Mouse (Mus musculus) hindbrain, embryonic 12.5 days (tissue): ENCODE measurements at regions not wholly inside any gene's neighbourhood (a gene's known extent, or its start where the extent isn't known, plus 50 kb on each side); places are given as distances from the start of the nearest gene placed in this dataset.

Experiments used
- ATAC-seq: fragments of 200-750 bp; cut with Nextera tagmentation; 2 replicates; pipeline ENCODE4 v1.8.0; 2017; ENCODE audit warnings: moderate TSS enrichment; ENCODE audit not compliant: low FRiP score
- H3K27ac ChIP-seq: fragments of 300-500 bp; sonication (generic); 2 replicates; pipeline ENCODE4 v1.5.1; 2016; ENCODE audit warnings: mild to moderate bottlenecking
- H3K27me3 ChIP-seq: fragments of 300-500 bp; sonication (generic); 2 replicates; pipeline ENCODE4 v1.6.1; 2016; ENCODE audit warnings: mild to moderate bottlenecking
- H3K36me3 ChIP-seq: fragments of 300-500 bp; sonication (generic); 2 replicates; pipeline ENCODE4 v1.6.1; 2016; ENCODE audit warnings: mild to moderate bottlenecking
- H3K4me1 ChIP-seq: fragments of 300-500 bp; sonication (generic); 2 replicates; pipeline ENCODE4 v1.6.1; 2016
- H3K4me2 ChIP-seq: fragments of 300-500 bp; sonication (generic); replicated peaks from 2 replicates; pipeline ENCODE4 v1.6.1; 2016; ENCODE audit warnings: mild to moderate bottlenecking
- H3K4me3 ChIP-seq: fragments of 300-500 bp; sonication (generic); 2 replicates; pipeline ENCODE4 v1.5.1; 2016; ENCODE audit warnings: mild to moderate bottlenecking
- H3K9ac ChIP-seq: fragments of 300-500 bp; sonication (generic); 2 replicates; pipeline ENCODE4 v1.6.1; 2016; ENCODE audit warnings: mild to moderate bottlenecking, moderate library complexity
- H3K9me3 ChIP-seq: fragments of 300-500 bp; sonication (generic); replicated peaks from 2 replicates; pipeline ENCODE4 v1.6.1; 2016; ENCODE audit warnings: mild to moderate bottlenecking
- WGBS: fragments of 180-500 bp; shearing (Covaris S2); methylation state at CpG from one replicate; pipeline ENCODE4 v1.1.7; 2016; 5-methylcytosine and 5-hydroxymethylcytosine counted together

DNA sequence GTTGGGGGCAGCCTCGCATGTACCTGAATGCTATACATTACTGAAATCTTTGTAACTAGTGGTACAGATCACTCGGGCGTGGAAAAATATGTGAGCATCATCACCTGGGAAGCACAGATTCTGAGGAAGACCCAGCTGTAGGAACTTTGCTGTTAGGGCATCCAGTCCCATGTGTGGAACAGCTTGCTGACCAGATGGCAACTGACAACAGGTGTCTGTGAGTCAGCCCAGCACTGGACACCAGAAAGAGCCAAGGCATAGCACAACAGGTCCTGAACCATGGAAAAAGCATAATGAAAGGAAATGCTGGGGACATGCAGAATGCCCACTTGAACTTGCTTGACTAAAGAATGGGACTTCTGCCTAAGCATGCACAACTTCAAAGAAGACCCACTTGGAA, 115.3 kb upstream of the Igf1 start:
- Histone ChIP-seq H3K4me2 (no peak overlapping the region), H3K4me1 (no peaks in the 10 kb centered on the region), H3K9ac (no peak overlapping the region), H3K9me3 (no peaks in the 10 kb centered on the region), H3K4me3 (no peak overlapping the region), H3K27ac (no peak overlapping the region), H3K36me3 (no peaks in the 10 kb centered on the region), H3K27me3 (no peaks in the 10 kb centered on the region)
- WGBS = 83% methylated on average over 3 of the region's 3 CpGs
- ATAC-seq = no peak

DNA sequence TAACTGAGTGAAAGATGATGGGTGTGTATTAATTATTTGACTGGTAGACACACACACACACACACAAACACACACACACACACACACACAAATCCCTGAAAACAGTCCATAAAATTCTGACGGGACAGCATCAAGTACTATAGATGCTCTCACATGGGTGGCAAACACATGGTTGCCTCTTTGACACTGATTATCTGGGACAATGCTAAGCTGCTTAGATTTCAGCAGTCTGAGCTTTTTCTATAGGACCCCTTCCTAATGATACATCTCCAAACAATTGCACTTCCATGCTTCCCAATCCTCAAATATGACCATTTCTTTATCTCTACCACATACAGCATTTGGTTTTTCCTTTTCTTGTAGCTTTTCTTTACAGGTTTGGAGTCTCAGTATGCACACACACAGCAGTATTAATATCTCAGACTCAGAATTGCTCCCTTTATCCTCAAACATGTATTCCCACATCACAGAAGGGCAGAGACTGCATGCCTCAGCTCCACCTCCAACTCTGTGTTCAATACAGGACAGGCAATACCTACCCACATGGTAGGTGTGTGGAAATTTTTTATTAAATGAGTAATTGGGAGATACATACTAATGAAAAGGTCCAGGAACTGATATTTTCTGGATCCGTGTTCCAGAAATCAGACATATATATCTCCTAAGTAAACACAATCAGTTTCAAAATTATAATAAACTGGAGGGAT, 110.1 kb upstream of the Igf1 start:
- no peak overlapping the region for H3K4me2 ChIP-seq
- H3K9me3 ChIP-seq = no peaks in the 10 kb centered on the region
- no peak for ATAC-seq
- no peak overlapping the region for H3K4me3 ChIP-seq
- no peaks in the 10 kb centered on the region for H3K36me3 ChIP-seq
- WGBS = 83% methylated on average over 2 of the region's 2 CpGs
- H3K9ac ChIP-seq = no peak overlapping the region
- no peaks in the 10 kb centered on the region for H3K27me3 ChIP-seq
- H3K27ac ChIP-seq = no peak overlapping the region
- H3K4me1 ChIP-seq = no peaks in the 10 kb centered on the region

DNA sequence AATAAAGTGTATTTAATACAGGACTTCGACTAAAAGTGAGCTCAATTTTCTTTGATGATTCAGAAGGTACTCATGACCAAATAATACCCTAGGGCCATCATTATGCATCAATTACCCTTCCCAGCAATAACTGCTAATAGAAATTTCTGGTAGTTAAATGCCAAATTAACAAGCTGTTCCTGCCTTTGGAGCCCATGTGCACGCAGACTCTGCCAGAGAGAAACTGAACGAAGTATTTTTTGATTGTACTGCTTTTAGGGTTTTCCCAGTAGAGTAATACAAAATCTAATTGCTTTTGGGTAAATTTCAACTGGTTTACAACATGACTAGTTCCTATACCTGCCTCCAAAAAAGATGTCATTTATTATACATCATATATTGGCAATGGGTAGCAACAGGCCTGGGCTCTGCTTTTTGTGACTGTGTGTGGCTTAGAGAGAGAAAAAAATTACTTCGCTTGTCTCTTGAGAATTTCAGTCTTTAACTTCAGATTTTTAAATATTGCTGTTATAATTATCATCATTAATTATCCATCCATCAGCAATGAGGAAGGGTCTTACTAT, 109.4 kb upstream of the Igf1 start:
- Histone ChIP-seq H3K27me3 (no peaks in the 10 kb centered on the region), H3K4me1 (no peaks in the 10 kb centered on the region), H3K4me3 (no peak overlapping the region), H3K9ac (no peak overlapping the region), H3K4me2 (no peak overlapping the region), H3K9me3 (no peaks in the 10 kb centered on the region), H3K36me3 (no peaks in the 10 kb centered on the region), H3K27ac (no peak overlapping the region)
- WGBS = 81% methylated on average over 4 of the region's 4 CpGs
- ATAC-seq = no peak

DNA sequence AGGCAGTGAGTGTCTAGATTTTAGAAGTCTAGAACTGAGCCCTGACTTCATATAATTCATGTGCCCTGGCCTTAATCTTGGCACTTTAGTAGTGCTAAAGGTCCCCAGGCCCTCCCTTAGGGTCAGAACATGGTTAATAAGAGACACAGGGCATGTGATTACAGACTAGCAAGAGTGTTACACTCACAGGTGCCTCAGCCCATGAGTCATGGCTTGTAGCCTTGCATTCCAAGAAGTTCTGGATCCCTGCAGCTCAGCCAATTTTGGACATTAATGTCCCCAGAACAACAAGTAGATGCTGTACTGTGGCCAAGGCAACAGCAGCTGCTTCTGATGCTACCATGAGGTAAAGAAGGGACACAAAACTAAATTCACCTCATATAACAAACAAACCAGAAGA, 107.7 kb upstream of the Igf1 start:
- Histone ChIP-seq H3K27me3 (no peaks in the 10 kb centered on the region), H3K27ac (no peak overlapping the region), H3K4me3 (no peak overlapping the region), H3K4me2 (no peak overlapping the region), H3K9me3 (no peaks in the 10 kb centered on the region), H3K4me1 (no peaks in the 10 kb centered on the region), H3K36me3 (no peaks in the 10 kb centered on the region), H3K9ac (no peak overlapping the region)
- no peak for ATAC-seq

DNA sequence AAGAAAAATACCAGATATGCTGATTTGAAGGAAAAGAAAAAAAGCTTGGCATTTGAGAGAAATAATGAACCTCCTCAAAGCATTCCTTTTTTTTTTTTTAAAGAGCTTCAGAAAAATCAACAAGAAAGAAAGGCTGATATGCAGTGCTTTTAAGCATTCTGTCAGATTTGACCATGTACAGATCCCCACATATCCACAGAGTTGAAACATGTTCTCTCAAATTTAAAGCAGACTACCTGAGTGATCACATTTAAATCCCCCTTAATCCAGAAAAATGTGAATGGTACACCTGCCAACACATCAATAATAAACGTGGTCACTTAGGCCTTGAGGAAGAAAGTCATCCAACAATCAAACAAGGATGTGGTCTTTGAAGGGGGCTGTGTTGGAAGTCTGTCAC, 107.1 kb upstream of the Igf1 start:
- Histone ChIP-seq H3K4me3 (no peak overlapping the region), H3K4me1 (no peaks in the 10 kb centered on the region), H3K36me3 (no peaks in the 10 kb centered on the region), H3K9me3 (no peaks in the 10 kb centered on the region), H3K4me2 (no peak overlapping the region), H3K9ac (no peak overlapping the region), H3K27ac (no peak overlapping the region), H3K27me3 (no peaks in the 10 kb centered on the region)
- 70% methylated on average over 1 of the region's 1 CpGs for WGBS
- no peak for ATAC-seq

DNA sequence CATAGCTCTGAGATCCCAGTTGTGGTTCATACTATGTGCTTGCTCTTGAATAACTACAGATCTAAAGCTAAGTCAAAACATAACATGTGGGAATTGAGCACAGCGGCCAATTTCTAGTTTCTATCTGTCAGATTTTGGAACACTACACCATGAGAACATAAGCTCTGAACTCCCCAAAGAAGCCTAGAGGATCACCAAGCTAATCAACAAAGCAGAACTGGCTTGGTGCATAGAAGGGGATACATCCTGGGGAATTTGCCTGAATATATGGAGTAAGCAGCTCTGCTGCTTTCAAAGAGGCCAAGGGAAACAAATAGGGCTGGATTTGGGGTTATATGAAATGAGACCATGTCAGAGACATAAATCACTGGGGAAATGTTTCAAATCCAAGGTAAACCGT, 105.9 kb upstream of the Igf1 start:
- Histone ChIP-seq H3K4me2 (no peak overlapping the region), H3K9ac (no peak overlapping the region), H3K4me1 (no peaks in the 10 kb centered on the region), H3K27ac (no peak overlapping the region), H3K9me3 (no peaks in the 10 kb centered on the region), H3K27me3 (no peaks in the 10 kb centered on the region), H3K36me3 (no peaks in the 10 kb centered on the region), H3K4me3 (no peak overlapping the region)
- WGBS = 89% methylated on average over 2 of the region's 2 CpGs
- no peak for ATAC-seq

DNA sequence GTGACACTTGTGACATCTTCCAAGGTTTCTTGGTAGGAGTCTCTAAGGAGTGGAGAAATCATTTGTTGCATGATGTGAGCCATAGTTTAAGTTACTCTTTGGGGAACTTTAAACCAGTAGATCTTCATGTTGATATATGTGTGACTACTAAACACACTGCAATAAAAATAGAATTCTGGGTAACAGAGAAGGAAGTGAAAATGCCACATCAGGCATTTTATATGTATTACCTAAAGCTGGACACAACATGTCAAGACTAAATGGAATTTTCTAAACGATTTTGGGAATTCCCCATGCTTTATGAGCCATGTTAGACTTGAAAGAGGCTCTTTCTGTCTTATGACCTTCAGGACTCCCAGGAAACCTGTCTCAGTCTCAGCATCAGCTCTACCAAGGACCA, 104.6 kb upstream of the Igf1 start:
- Histone ChIP-seq H3K4me1 (no peaks in the 10 kb centered on the region), H3K9ac (no peak overlapping the region), H3K9me3 (no peaks in the 10 kb centered on the region), H3K27me3 (no peaks in the 10 kb centered on the region), H3K4me3 (no peak overlapping the region), H3K36me3 (no peaks in the 10 kb centered on the region), H3K27ac (no peak overlapping the region), H3K4me2 (no peak overlapping the region)
- ATAC-seq = no peak
- 43% methylated on average over 1 of the region's 1 CpGs for WGBS

DNA sequence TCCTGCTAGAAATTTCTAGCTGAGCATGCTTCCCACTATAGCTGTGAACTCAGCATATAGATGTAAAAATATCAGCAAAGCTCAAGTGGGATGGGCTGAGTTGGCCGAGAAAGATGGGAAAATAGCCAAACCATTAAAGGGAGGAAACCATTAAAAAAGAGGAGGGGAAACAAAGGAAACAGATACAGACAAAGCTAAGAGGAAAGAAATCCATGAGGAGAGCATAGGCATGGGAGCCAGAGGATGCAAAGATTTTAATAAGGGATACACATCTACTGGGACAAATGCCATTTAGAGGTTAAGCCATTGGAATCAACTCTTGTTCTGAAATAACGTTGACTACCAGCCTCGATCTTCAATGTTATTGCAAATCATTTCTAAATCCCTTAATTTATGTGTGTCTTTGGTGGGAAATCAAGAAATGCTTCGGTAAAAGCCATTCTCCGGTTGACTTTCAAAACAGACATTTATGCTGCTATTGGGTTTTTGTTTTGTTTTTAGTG, 96.5 kb upstream of the Igf1 start:
- ATAC-seq = no peak
- H3K36me3 ChIP-seq = no peaks in the 10 kb centered on the region
- 84% methylated on average over 5 of the region's 5 CpGs for WGBS
- no peak overlapping the region for H3K9ac ChIP-seq
- H3K4me1 ChIP-seq = no peaks in the 10 kb centered on the region
- H3K4me3 ChIP-seq = no peak overlapping the region
- no peaks in the 10 kb centered on the region for H3K27me3 ChIP-seq
- no peak overlapping the region for H3K4me2 ChIP-seq
- no peak overlapping the region for H3K27ac ChIP-seq
- no peaks in the 10 kb centered on the region for H3K9me3 ChIP-seq

DNA sequence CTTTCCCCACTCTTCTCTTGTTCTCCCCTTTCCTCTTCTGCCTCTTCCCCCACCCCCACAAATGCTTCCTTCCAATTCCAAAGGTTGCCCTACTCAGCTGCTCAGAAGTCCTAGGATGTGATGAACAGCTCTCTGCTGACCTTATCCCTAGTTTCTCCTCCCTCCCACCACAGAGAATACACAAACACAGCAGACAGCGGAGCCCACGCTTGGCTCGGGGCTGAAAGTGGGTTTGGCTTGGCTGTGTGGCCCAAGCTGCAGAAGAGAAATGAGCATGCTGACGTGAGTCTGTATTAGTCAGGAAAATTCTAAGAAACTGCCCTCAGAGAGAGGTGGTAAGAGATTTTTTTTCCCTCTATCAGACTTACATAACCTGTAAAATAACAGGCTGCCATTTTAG, 70.5 kb upstream of the Igf1 start:
- ATAC-seq = no peak
- H3K4me2 ChIP-seq = no peak overlapping the region
- 64% methylated on average over 4 of the region's 4 CpGs for WGBS

DNA sequence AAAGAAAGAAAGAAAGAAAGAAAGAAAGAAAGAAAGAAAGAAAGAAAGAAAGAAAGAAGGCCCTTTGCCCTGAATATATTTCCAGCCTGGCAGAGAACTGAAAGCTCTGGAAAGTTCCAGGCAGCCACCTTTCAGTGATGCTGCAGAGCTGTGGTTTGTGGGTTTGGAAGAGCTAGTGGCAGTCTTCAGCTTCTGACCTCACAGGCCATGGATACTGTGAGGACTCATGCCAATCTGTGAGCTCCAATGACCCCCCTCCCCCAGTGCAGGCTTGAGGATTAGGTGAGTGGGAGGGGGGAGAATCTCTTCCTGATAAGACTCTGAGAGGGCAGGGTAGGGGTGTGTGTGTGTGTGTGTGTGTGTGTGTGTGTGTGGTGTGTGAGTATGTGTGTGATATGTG, 65.7 kb upstream of the Igf1 start:
- Histone ChIP-seq H3K9me3 (no peaks in the 10 kb centered on the region), H3K27ac (no peak overlapping the region), H3K36me3 (no peaks in the 10 kb centered on the region), H3K9ac (no peak overlapping the region), H3K4me1 (no peaks in the 10 kb centered on the region), H3K4me3 (no peak overlapping the region), H3K4me2 (no peak overlapping the region), H3K27me3 (no peaks in the 10 kb centered on the region)
- ATAC-seq = no peak

More for the DNA sequence above, 70.5 kb upstream of the Igf1 start:
- H3K9me3 ChIP-seq = no peaks in the 10 kb centered on the region
- no peak overlapping the region for H3K4me3 ChIP-seq
- no peak overlapping the region for H3K27ac ChIP-seq
- H3K36me3 ChIP-seq = no peaks in the 10 kb centered on the region
- H3K9ac ChIP-seq = no peak overlapping the region
- H3K4me1 ChIP-seq = no peaks in the 10 kb centered on the region
- H3K27me3 ChIP-seq = no peaks in the 10 kb centered on the region

DNA sequence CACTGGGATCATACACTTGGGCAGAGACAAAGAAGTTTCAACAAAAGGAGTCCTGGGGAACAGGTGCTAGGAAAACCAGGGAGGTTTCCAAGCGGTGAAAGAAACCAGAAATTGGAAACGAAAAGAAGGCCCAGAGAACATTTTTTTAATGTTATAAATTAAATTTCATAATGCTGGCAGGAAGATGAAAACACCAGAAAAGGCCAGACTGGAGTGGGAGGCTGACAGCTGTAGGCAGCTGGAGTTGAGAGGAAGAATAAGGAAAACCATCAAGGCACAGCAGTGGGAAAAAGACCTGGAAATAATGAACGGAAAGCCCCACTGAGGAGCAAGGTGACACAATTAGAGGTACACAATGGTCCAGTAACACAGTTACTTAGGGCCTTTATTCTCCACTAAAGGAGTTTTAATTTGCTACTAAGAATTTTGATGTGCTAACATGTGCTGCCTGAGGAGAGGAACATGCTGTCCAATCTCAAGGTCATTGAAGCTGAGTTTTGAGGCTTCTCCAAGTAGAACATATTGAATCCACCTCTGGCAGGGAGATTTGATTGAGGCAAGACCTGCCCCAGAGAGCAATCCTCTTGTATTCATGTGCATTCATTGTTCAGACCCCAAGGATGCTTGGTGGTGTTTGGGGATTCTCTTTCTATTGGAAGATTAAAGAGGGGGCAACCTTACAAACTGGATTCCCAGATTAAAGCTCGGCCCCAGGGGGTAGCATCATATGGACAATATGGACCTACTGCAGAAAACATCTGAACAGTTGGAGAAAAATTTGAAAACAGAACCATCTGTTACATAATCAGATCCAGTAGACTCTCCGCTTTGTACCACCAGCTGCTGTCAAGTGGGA, 53.9 kb upstream of the Igf1 start:
- ATAC-seq = no peak
- Histone ChIP-seq H3K4me1 (no peaks in the 10 kb centered on the region), H3K9ac (no peak overlapping the region), H3K9me3 (no peaks in the 10 kb centered on the region), H3K27ac (no peak overlapping the region), H3K4me3 (no peak overlapping the region), H3K36me3 (no peaks in the 10 kb centered on the region), H3K27me3 (no peaks in the 10 kb centered on the region), H3K4me2 (no peak overlapping the region)
- WGBS = 81% methylated on average over 5 of the region's 5 CpGs

DNA sequence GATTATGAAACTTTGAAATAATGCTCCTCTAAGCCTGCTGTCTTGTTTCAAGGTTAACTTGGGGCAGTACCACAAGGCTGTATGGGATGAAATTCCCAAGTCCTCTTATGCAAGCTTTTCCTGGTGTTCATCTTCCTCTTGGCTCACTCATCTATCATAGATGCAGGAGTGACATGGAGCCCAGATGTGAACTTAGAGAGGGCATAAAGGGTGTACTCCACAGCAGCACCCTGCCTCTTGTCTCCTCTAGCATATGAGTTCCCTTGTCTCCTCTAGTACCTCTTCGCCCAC, 53.3 kb upstream of the Igf1 start:
- no peaks in the 10 kb centered on the region for H3K27me3 ChIP-seq
- H3K9ac ChIP-seq = no peak overlapping the region
- H3K27ac ChIP-seq = no peak overlapping the region
- H3K36me3 ChIP-seq = no peaks in the 10 kb centered on the region
- no peak overlapping the region for H3K4me3 ChIP-seq
- no peaks in the 10 kb centered on the region for H3K4me1 ChIP-seq
- no peaks in the 10 kb centered on the region for H3K9me3 ChIP-seq
- no peak overlapping the region for H3K4me2 ChIP-seq
- no peak for ATAC-seq
- WGBS = 92% methylated on average over 1 of the region's 1 CpGs
